Mouse (Mus musculus) MEL (cell line): ENCODE data around the gene Iqschfp. TPM values are rescaled to one million over a fixed set of nuclear protein-coding genes. Genes with fewer than 3 reads are reported as not detected.
A peak's percentile ranks its signal among the peaks of the same experiment; 100 is the strongest.

Experiments used
- DNase-seq: peaks from one replicate; pipeline ENCODE4 v3.0.0; 2011; ENCODE audit warnings: low read depth, low spot score
- H3K27ac ChIP-seq: 2 replicates; pipeline ENCODE4 v1.5.1; 2012; ENCODE audit warnings: low read depth, mild to moderate bottlenecking, control low read depth, low read length, moderate library complexity; ENCODE audit not compliant: control insufficient read depth
- H3K27me3 ChIP-seq, 2 experiments: fragments of 150-350 bp in 1 of 2; sonication (generic) in 1 of 2; 2 replicates each; pipeline ENCODE4 v1.6.1; 2012; ENCODE audit warnings: low read length in 2 of 2, mild to moderate bottlenecking in 2 of 2, improper control_type of control experiment in 1 of 2, moderate library complexity in 1 of 2; ENCODE audit not compliant: insufficient read depth in 2 of 2, control insufficient read depth in 1 of 2
- H3K36me3 ChIP-seq, 2 experiments: 2 replicates each; pipeline ENCODE4 v1.6.1; 2012 to 2014; ENCODE audit warnings: low read length in 2 of 2, improper control_type of control experiment in 1 of 2, inconsistent platforms in 1 of 2, mild to moderate bottlenecking in 1 of 2; ENCODE audit not compliant: insufficient read depth in 2 of 2, control insufficient read depth in 1 of 2
- H3K4me1 ChIP-seq, 2 experiments: fragments of 150-350 bp in 1 of 2; sonication (generic) in 1 of 2; 2 replicates each; pipeline ENCODE4 v1.6.1; 2012; ENCODE audit warnings: low read length in 2 of 2, improper control_type of control experiment in 1 of 2, mild to moderate bottlenecking in 1 of 2; ENCODE audit not compliant: insufficient read depth in 2 of 2, control insufficient read depth in 1 of 2
- H3K4me3 ChIP-seq, 2 experiments: fragments of 150-350 bp in 1 of 2; sonication (generic) in 1 of 2; 2 replicates each; pipeline ENCODE4 v1.5.1; 2012; ENCODE audit warnings: low read depth in 2 of 2, low read length in 2 of 2, mild to moderate bottlenecking in 2 of 2, moderate library complexity in 2 of 2, control low read depth in 1 of 2, improper control_type of control experiment in 1 of 2; ENCODE audit not compliant: control insufficient read depth in 1 of 2, insufficient read depth in 1 of 2
- H3K79me2 ChIP-seq: 2 replicates; pipeline ENCODE4 v1.6.1; 2012; ENCODE audit warnings: mild to moderate bottlenecking, low read length, moderate library complexity; ENCODE audit not compliant: control insufficient read depth, poor library complexity, insufficient read depth
- H3K9ac ChIP-seq: 2 replicates; pipeline ENCODE4 v1.6.1; 2012; ENCODE audit warnings: low read depth, mild to moderate bottlenecking, control low read depth, low read length, moderate library complexity; ENCODE audit not compliant: control insufficient read depth, poor library complexity, severe bottlenecking
- H3K9me3 ChIP-seq: fragments of 150-350 bp; sonication (generic); replicated peaks from 2 replicates; pipeline ENCODE4 v1.6.1; 2012; ENCODE audit warnings: mild to moderate bottlenecking, low read length, improper control_type of control experiment, moderate library complexity; ENCODE audit not compliant: insufficient read depth
- CHD2 ChIP-seq: IDR thresholded peaks from 2 replicates; pipeline ENCODE4 v1.6.1; 2011; ENCODE audit warnings: low read length, improper control_type of control experiment
- CTCF ChIP-seq, 3 experiments: IDR thresholded peaks in 2 of 3; conservative IDR thresholded peaks in 1 of 3; 2 replicates each; pipeline ENCODE4 v1.5.1; 2011 to 2012; ENCODE audit warnings: low read length in 3 of 3, low read depth in 2 of 3, mild to moderate bottlenecking in 2 of 3, improper control_type of control experiment in 1 of 3, inconsistent platforms in 1 of 3, mixed read lengths in 1 of 3, moderate library complexity in 1 of 3; ENCODE audit not compliant: control insufficient read depth in 1 of 3, insufficient read depth in 1 of 3, poor library complexity in 1 of 3, severe bottlenecking in 1 of 3
- ELF1 ChIP-seq: IDR thresholded peaks from 2 replicates; pipeline ENCODE4 v1.6.1; 2014; ENCODE audit warnings: low read depth, mild to moderate bottlenecking, inconsistent platforms, low read length, improper control_type of control experiment, moderate library complexity
- HCFC1 ChIP-seq: IDR thresholded peaks from 2 replicates; pipeline ENCODE4 v1.6.1; 2012; ENCODE audit warnings: low read depth, mild to moderate bottlenecking, inconsistent platforms, low read length, improper control_type of control experiment, moderate library complexity
- MEF2A ChIP-seq: IDR thresholded peaks from 2 replicates; pipeline ENCODE4 v1.6.1; 2014; ENCODE audit warnings: low read depth, mild to moderate bottlenecking, inconsistent platforms, low read length, improper control_type of control experiment; ENCODE audit not compliant: poor library complexity, insufficient replicate concordance, severe bottlenecking; ENCODE audit errors: extremely low read depth
- MYC ChIP-seq: IDR thresholded peaks from 2 replicates; pipeline ENCODE4 v1.6.1; 2011; ENCODE audit warnings: low read depth, mild to moderate bottlenecking, low read length, improper control_type of control experiment, moderate library complexity
- POLR2AphosphoS2 ChIP-seq: IDR thresholded peaks from 2 replicates; pipeline ENCODE4 v1.6.1; 2011; ENCODE audit warnings: low read length, improper control_type of control experiment
- RCOR1 ChIP-seq: IDR thresholded peaks from 2 replicates; pipeline ENCODE4 v1.6.1; 2012; ENCODE audit warnings: low read depth, mild to moderate bottlenecking, inconsistent platforms, low read length, improper control_type of control experiment
- TAL1 ChIP-seq: IDR thresholded peaks from 2 replicates; pipeline ENCODE4 v1.6.1; 2012; ENCODE audit warnings: mild to moderate bottlenecking, inconsistent platforms, low read length, moderate library complexity, mixed read lengths
- UBTF ChIP-seq: IDR thresholded peaks from 2 replicates; pipeline ENCODE4 v1.6.1; 2012; ENCODE audit warnings: low read depth, mild to moderate bottlenecking, inconsistent platforms, low read length, improper control_type of control experiment, moderate library complexity, borderline replicate concordance; ENCODE audit not compliant: insufficient read depth
- USF1 ChIP-seq: IDR thresholded peaks from 2 replicates; pipeline ENCODE4 v1.6.1; 2014; ENCODE audit warnings: low read depth, mild to moderate bottlenecking, inconsistent platforms, low read length, improper control_type of control experiment, moderate library complexity
- ZKSCAN1 ChIP-seq: IDR thresholded peaks from 2 replicates; pipeline ENCODE4 v1.6.1; 2012; ENCODE audit warnings: low read depth, mild to moderate bottlenecking, inconsistent platforms, low read length, improper control_type of control experiment, moderate library complexity
- polyA plus RNA-seq, 2 experiments: library from polyadenylated mRNA; stranded (reverse) in 1 of 2; unstranded in 1 of 2; fragments of >175 nt in 1 of 2; fragments of >200 nt in 1 of 2; gene quantifications; 2 replicates each; pipeline versions ENCODE4 v1.2.1 to v1.2.4; 2012; ENCODE audit warnings: low replicate concordance in 2 of 2, low read depth in 1 of 2; ENCODE audit not compliant: insufficient read length in 2 of 2, insufficient read depth in 1 of 2, missing spikeins in 1 of 2
- total RNA-seq: library from RNA; depleted of rRNA; stranded (reverse); fragments of 300-350 nt; gene quantifications from 2 replicates; pipeline ENCODE4 v1.2.3, GENCODE M21; 2012

The Iqschfp gene
- total and polyA plus RNA-seq, 3 experiments, result not detected

- no peaks in the 10 kb centered on the region for H3K79me2 ChIP-seq
- no peak overlapping the region for H3K4me3 ChIP-seq
- no peaks in the 10 kb centered on the region for H3K36me3 ChIP-seq
- H3K9me3 ChIP-seq, result no peaks in the 10 kb centered on the region
- peak; percentile 2 for DNase-seq
- no peak overlapping the region for H3K9ac ChIP-seq
- TF ChIP-seq MEF2A (no peak), UBTF (no peak), ZKSCAN1 (no peak), CTCF (IDR thresholded peaks at IDR 0.05 in 2 of 3, conservative IDR thresholded peaks at IDR 0.05 in 1 of 3; ENCODE audit: control insufficient read depth in 1 of 3, insufficient read depth in 1 of 3, low read depth in 2 of 3, low read length in 3 of 3, poor library complexity in 1 of 3, severe bottlenecking in 1 of 3) (no peak), CHD2 (no peak), RCOR1 (no peak)
- H3K27me3 ChIP-seq, result no peaks in the 10 kb centered on the region
- no peak overlapping the region for H3K27ac ChIP-seq
- H3K4me1 ChIP-seq, result no peaks in the 10 kb centered on the region
Observed at GRCm38 (mm10) chr3:68187471-68187870, 295.4 kb downstream of the Iqschfp start.

- no peak overlapping the region for H3K27ac ChIP-seq
- no peaks in the 10 kb centered on the region for H3K79me2 ChIP-seq
- H3K4me1 ChIP-seq, result no peaks in the 10 kb centered on the region
- no peaks in the 10 kb centered on the region for H3K36me3 ChIP-seq
- H3K27me3 ChIP-seq, result no peaks in the 10 kb centered on the region
- H3K4me3 ChIP-seq, result no peak overlapping the region
- no peak for DNase-seq
- H3K9me3 ChIP-seq, result no peaks in the 10 kb centered on the region
- TF ChIP-seq USF1, result no peak
- H3K9ac ChIP-seq, result no peak overlapping the region
Observed at GRCm38 (mm10) chr3:68189100-68189499, 297.1 kb downstream of the Iqschfp start.

- Histone ChIP-seq H3K9ac (no peak overlapping the region), H3K4me3 (no peak overlapping the region), H3K27ac (no peak overlapping the region), H3K36me3 (no peaks in the 10 kb centered on the region), H3K4me1 (no peaks in the 10 kb centered on the region), H3K27me3 (no peaks in the 10 kb centered on the region), H3K79me2 (no peaks in the 10 kb centered on the region), H3K9me3 (no peaks in the 10 kb centered on the region)
- TF ChIP-seq MYC (no peak), ELF1 (no peak), TAL1 (no peak), POLR2AphosphoS2 (no peak), HCFC1 (no peak)
- DNase-seq, result no peak
Observed at GRCm38 (mm10) chr3:68196933-68197332, 304.9 kb downstream of the Iqschfp start.
